Mouse (Mus musculus) midbrain, embryonic 15.5 days (tissue): ENCODE measurements at regions not wholly inside any gene's neighbourhood (a gene's known extent, or its start where the extent isn't known, plus 50 kb on each side); places are given as distances from the start of the nearest gene placed in this dataset.
"Not testable (repeated sequence)": the region's sequence is repeated elsewhere in the genome, so short reads cannot be mapped to it uniquely, and the experiment has no call there.

ENCODE experiments used
- ATAC-seq: fragments of 200-750 bp; cut with Nextera tagmentation; replicated peaks from 2 replicates; pipeline ENCODE4 v1.8.0; 2017; ENCODE audit warnings: moderate TSS enrichment
- H3K27ac ChIP-seq: fragments of 300-500 bp; sonication (generic); 2 replicates; pipeline ENCODE4 v1.5.1; 2015; ENCODE audit warnings: mild to moderate bottlenecking, inconsistent platforms
- H3K27me3 ChIP-seq: fragments of 300-500 bp; sonication (generic); replicated peaks from 2 replicates; pipeline ENCODE4 v1.6.1; 2015; ENCODE audit warnings: inconsistent platforms
- H3K36me3 ChIP-seq: fragments of 300-500 bp; sonication (generic); replicated peaks from 2 replicates; pipeline ENCODE4 v1.6.1; 2015; ENCODE audit warnings: inconsistent platforms
- H3K4me1 ChIP-seq: fragments of 300-500 bp; sonication (generic); 2 replicates; pipeline ENCODE4 v1.6.1; 2015; ENCODE audit warnings: inconsistent platforms
- H3K4me2 ChIP-seq: fragments of 300-500 bp; sonication (generic); 2 replicates; pipeline ENCODE4 v1.6.1; 2015; ENCODE audit warnings: inconsistent platforms, mild to moderate bottlenecking, moderate library complexity
- H3K4me3 ChIP-seq: fragments of 300-500 bp; sonication (generic); 2 replicates; pipeline ENCODE4 v1.5.1; 2015; ENCODE audit warnings: mild to moderate bottlenecking, inconsistent platforms
- H3K9ac ChIP-seq: fragments of 300-500 bp; sonication (generic); 2 replicates; pipeline ENCODE4 v1.6.1; 2015; ENCODE audit warnings: mild to moderate bottlenecking, inconsistent platforms
- H3K9me3 ChIP-seq: fragments of 300-500 bp; sonication (generic); 2 replicates; pipeline ENCODE4 v1.6.1; 2016; ENCODE audit warnings: inconsistent platforms
- WGBS: fragments of 180-500 bp; shearing (Covaris S2); methylation state at CpG from one replicate; pipeline ENCODE4 v1.1.7; 2015; ENCODE audit warnings: mixed read lengths; 5-methylcytosine and 5-hydroxymethylcytosine counted together

DNA sequence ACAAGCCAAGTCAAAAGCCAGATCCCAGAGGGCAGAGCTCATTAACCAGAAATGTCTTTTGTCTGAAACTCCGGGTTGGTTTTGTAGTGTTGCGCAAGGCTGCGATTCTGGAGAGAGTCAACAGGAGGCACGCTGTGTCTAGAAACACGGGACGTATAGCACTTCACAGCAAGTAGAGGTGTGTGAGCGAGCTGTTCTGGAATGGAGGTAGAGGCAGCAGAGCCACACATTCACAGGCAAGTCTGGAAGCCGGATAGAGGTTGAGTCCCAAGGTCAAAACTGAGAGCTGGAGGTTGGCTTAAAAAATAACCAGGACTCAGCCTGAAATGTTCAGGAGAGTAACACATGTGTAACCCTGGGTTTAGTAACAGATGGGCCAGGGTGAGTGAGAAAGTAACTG, 94.0 kb downstream of the Gm5426 start:
- Histone ChIP-seq H3K9me3 (no peaks in the 10 kb centered on the region), H3K36me3 (no peaks in the 10 kb centered on the region), H3K27ac (no peak overlapping the region), H3K4me3 (no peak overlapping the region), H3K27me3 (no peaks in the 10 kb centered on the region), H3K4me2 (no peak overlapping the region), H3K4me1 (no peaks in the 10 kb centered on the region), H3K9ac (no peak overlapping the region)
- ATAC-seq, result no peak
- WGBS, result 84% methylated on average over 8 of the region's 8 CpGs

DNA sequence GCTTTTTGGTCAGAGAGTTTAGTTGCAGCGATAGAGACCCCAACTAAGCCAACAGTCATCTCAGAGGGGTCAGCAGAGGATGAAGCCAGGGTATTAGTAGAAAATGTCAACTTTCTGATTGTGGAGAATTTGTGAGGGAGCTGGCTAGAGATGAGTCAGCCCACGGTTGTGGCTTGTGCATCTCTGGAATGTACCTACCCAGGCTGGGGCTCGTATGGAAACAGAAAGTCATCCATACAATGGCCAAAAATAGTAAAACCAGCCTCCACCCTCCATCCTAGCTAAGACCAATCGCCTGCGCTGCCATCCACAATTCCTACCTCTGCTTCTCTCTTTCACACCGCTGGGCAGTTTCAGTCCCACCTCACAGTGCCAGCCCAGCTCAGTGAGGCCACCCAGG, 94.9 kb downstream of the Gm5426 start:
- no peak overlapping the region for H3K4me2 ChIP-seq
- H3K9me3 ChIP-seq, result no peaks in the 10 kb centered on the region
- ATAC-seq, result no peak
- no peaks in the 10 kb centered on the region for H3K36me3 ChIP-seq
- no peak overlapping the region for H3K9ac ChIP-seq
- H3K4me3 ChIP-seq, result no peak overlapping the region
- no peaks in the 10 kb centered on the region for H3K27me3 ChIP-seq
- H3K27ac ChIP-seq, result no peak overlapping the region
- H3K4me1 ChIP-seq, result no peaks in the 10 kb centered on the region
- WGBS, result 86% methylated on average over 6 of the region's 6 CpGs

DNA sequence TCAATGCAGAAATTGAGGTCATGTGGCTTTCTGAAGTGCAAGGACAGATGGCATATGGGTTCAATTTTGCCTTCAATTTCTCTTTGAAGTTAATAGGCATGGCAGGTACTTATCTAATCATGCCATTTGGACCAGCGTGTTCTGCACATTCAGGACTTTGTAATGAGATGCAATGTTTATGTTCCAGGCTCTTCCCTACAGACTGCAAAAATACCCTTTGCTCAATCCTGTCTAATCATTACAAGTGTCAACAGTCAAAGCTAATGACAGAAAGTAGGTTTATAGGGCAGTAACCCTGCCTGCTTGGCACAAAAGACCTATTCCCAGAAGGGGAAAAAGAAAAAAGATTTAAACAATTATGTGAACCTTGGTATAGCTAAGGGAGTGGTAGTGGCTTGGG, 96.5 kb downstream of the Gm5426 start:
- no peaks in the 10 kb centered on the region for H3K36me3 ChIP-seq
- no peak overlapping the region for H3K9ac ChIP-seq
- H3K4me1 ChIP-seq, result no peaks in the 10 kb centered on the region
- no peak overlapping the region for H3K27ac ChIP-seq
- no peak overlapping the region for H3K4me3 ChIP-seq
- no peaks in the 10 kb centered on the region for H3K9me3 ChIP-seq
- ATAC-seq, result no peak
- no peak overlapping the region for H3K4me2 ChIP-seq
- no peaks in the 10 kb centered on the region for H3K27me3 ChIP-seq
- 39% methylated on average over 1 of the region's 1 CpGs for WGBS

DNA sequence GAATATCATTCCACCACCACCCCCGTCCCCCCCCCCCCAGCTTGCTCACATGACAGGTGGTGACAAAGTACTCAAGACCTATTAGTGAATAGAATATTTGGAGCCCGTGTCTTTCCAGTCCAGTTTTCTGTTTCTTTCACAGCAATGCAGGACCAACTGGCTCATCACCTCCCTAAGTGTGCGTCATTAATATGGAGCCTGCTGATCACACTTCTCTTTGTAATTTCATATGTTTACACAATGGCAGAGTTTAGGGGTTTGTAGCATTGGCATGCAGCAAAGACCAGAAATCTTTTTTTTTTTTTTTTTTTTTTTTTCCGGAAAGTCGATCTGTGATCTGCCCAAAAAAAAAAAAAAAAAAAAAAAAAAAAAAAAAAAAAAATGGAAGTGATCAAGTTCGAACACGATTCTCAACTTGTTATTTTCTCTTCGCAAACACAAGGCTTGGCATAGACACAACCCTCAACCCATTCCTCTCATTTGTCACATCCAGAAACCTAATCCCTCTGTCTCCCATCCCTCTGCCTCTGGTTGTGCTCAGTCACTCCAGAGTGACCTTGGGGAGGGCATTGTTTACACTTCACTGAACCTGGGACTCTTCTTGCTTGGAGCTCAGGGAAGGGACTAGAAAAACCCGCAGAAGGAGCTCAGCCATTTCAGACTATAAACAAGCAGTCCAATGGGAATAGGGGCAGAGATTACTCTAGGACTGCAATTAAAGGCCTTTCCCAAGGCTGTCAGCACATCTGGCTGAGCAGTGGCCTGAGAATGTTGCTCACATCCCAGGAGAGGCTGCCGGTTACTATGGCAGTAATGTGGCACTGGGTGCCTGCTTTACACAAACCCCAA, 98.4 kb downstream of the Gm5426 start:
- Histone ChIP-seq H3K27me3 (no peaks in the 10 kb centered on the region), H3K4me1 (no peaks in the 10 kb centered on the region), H3K9me3 (no peaks in the 10 kb centered on the region), H3K9ac (no peak overlapping the region), H3K4me3 (no peak overlapping the region), H3K27ac (no peak overlapping the region), H3K4me2 (no peak overlapping the region), H3K36me3 (no peaks in the 10 kb centered on the region)
- ATAC-seq, result no peak
- 56% methylated on average over 10 of the region's 10 CpGs for WGBS

DNA sequence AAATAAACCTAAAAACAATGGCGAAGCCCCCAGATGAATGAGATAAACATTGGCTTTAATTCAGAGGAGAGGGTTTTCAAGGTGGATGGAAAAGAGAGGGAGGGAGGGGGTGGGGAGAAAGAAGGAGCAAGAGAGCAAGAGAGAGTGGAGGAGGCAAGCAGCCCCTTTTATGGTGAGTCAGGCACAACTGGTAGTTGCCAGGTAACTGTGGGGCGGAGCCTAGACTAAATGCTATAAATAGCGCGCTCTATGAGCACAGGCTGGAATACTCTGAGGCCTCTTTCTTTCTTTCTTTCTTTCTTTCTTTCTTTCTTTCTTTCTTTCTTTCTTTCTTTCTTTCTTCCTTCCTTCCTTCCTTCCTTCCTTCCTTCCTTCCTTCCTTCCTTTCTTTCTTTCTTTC, 99.6 kb downstream of the Gm5426 start:
- not testable (repeated sequence) for H3K4me1 ChIP-seq, H3K27me3 ChIP-seq, H3K9me3 ChIP-seq, H3K4me2 ChIP-seq, H3K9ac ChIP-seq, H3K27ac ChIP-seq, H3K36me3 ChIP-seq, ATAC-seq, H3K4me3 ChIP-seq
- 81% methylated on average over 4 of the region's 4 CpGs for WGBS

DNA sequence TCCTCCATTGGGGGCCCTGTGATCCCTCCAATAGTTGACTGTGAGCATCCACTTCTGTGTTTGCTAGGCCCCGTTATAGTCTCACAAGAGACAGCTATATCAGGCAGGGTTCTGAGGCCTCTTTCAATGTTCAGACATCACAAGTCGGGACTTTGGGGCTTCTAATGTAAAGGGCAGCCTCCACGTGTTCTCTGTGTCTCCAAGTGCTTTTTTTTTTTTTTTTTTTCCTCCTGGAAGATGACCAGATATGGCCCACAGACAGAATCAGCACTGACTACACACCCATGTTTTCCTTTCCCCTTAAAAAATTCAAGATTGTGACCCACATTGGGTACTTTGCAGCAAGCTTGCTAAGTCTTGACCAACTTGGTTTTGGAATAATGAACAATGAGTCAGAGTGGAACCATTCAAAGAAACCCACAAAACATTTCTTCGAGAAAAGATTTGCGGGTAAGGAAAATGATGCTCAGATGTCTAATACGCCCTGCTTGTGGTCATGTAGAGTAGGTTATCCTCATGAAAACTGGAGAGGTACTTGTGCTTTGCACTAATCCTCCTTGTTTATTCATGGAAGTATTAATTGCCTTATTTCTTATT, 100.5 kb downstream of the Gm5426 start:
- WGBS, result 92% methylated on average over 6 of the region's 6 CpGs
- no peaks in the 10 kb centered on the region for H3K27me3 ChIP-seq
- H3K36me3 ChIP-seq, result no peaks in the 10 kb centered on the region
- ATAC-seq, result no peak
- H3K9me3 ChIP-seq, result peaks cover 6% of the 10 kb centered on the region; the same call in 1 of the 2 replicates
- H3K9ac ChIP-seq, result no peak overlapping the region
- no peak overlapping the region for H3K4me2 ChIP-seq
- no peak overlapping the region for H3K4me3 ChIP-seq
- no peak overlapping the region for H3K27ac ChIP-seq
- H3K4me1 ChIP-seq, result no peaks in the 10 kb centered on the region

DNA sequence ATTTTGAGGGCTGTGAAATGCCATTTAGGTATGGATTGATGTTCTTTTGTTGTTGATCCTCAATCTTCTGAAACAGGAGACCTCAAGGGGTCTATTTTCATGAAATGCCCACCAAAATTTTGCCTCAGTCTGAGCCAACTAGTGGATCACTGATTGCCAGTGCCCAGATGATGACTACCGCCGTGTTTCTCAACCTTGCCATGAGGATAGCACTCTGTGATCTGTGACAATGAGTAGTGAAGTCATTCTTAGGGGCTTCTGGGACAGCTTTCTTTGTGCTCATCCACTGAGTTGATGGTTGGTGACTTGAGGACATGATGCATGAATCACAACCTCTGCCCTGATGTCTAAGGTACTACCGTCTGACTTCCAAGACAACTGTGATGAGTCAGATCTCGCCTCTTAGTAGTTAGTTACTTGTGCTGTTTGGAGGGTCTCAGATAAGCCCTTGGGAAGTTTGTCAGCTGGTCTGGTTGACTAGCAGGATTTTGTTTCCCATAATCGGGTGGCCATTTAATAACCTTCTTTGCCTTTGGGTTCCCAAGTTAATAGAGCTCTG, 101.2 kb downstream of the Gm5426 start:
- Histone ChIP-seq H3K9ac (no peak overlapping the region), H3K27ac (no peak overlapping the region), H3K4me2 (no peak overlapping the region), H3K9me3 (peaks cover 6% of the 10 kb centered on the region; the same call in 1 of the 2 replicates), H3K4me1 (no peaks in the 10 kb centered on the region), H3K36me3 (no peaks in the 10 kb centered on the region), H3K4me3 (no peak overlapping the region), H3K27me3 (no peaks in the 10 kb centered on the region)
- no peak for ATAC-seq
- WGBS, result 94% methylated on average over 5 of the region's 5 CpGs

DNA sequence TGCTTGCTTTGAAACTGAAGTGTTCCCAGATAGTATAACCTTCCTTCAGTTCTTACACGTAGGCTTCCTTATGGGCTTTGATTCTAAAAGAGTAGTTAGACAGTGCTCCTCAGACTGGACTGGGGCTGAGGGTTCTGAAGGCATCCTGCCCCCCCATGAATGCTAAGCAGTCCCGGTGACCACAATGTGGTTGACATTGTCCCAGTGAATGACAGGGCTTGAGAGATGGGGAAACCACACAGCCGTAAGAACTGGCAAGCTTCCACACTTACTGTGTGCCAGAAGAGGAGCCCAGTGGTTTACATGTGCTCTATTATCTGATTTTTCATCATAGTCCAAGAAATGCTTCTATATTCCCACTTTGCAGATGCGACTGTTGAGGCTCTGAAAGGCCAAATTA, 101.8 kb downstream of the Gm5426 start:
- no peak overlapping the region for H3K4me2 ChIP-seq
- peaks cover 6% of the 10 kb centered on the region; the same call in 1 of the 2 replicates for H3K9me3 ChIP-seq
- 89% methylated on average over 4 of the region's 4 CpGs for WGBS
- no peak overlapping the region for H3K4me3 ChIP-seq
- H3K27me3 ChIP-seq, result no peaks in the 10 kb centered on the region
- H3K4me1 ChIP-seq, result no peaks in the 10 kb centered on the region
- no peak overlapping the region for H3K9ac ChIP-seq
- ATAC-seq, result no peak
- H3K27ac ChIP-seq, result no peak overlapping the region
- no peaks in the 10 kb centered on the region for H3K36me3 ChIP-seq

DNA sequence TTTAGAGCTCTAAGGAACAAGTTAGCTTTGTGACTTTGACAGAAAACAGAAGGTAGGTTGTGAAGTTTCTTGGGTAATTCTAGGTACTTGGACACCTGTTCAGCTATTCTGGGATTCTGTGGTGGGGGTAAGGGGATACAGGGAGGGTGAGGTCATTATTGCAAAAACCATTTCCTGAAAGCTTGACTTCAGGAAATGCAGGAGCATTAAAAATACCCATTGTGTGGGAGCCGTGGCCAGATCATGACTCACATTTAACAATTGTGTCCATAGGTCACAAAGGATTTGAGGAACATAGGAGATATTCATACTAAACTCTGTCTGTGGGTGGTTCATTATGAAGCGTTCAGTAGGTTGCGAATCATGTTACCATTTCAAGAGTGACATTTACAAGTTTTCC, 102.4 kb downstream of the Gm5426 start:
- Histone ChIP-seq H3K4me2 (no peak overlapping the region), H3K4me1 (no peaks in the 10 kb centered on the region), H3K9ac (no peak overlapping the region), H3K36me3 (no peaks in the 10 kb centered on the region), H3K4me3 (no peak overlapping the region), H3K27me3 (no peaks in the 10 kb centered on the region), H3K27ac (no peak overlapping the region), H3K9me3 (peaks cover 6% of the 10 kb centered on the region; the same call in 1 of the 2 replicates)
- 90% methylated on average over 3 of the region's 3 CpGs for WGBS
- no peak for ATAC-seq

DNA sequence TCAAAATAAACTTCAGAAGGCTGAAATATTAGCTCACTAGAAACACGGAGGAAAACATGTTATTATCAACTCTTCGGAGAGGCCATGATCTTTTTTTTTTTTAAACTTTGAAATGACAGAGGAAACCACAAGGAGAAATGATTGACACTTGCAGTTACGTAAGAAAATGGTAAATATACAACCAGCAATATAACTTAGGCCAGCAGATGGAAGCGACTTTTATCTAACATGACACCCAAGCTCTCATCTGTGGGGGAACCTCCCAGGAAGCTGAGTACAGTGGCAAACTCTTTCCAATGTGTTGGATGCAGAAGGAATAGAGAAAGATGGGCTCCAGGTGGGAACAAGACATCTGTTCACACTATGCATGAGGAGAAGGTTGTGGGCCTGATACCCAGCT, 104.2 kb downstream of the Gm5426 start:
- no peak for ATAC-seq
- Histone ChIP-seq H3K36me3 (no peaks in the 10 kb centered on the region), H3K9ac (no peak overlapping the region), H3K4me2 (no peak overlapping the region), H3K9me3 (peaks cover 6% of the 10 kb centered on the region; the same call in 1 of the 2 replicates), H3K27ac (no peak overlapping the region), H3K27me3 (no peaks in the 10 kb centered on the region), H3K4me3 (no peak overlapping the region), H3K4me1 (no peaks in the 10 kb centered on the region)
- 92% methylated on average over 4 of the region's 4 CpGs for WGBS

DNA sequence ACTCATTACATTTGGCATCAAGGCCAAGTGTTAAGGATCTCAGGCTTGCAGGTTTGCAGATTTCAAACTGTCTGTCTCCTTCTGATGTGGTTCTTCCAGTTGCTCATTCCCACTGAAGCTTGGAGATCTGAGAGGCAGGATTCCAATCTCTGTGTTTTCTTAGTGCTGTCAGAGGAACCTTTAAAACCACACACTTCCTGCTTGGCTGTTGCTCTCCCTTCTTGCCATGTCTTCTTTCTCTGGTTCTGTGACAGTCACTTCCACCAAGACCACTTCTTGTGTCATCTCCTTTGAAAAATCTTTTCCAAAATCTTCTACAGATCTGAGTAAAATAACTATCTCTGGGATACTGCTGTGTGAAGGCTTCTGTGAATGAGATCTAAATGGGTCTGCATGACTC, 117.3 kb downstream of the Gm5426 start:
- no peak overlapping the region for H3K9ac ChIP-seq
- H3K4me1 ChIP-seq, result no peaks in the 10 kb centered on the region
- H3K9me3 ChIP-seq, result no peaks in the 10 kb centered on the region
- no peak overlapping the region for H3K4me3 ChIP-seq
- no peaks in the 10 kb centered on the region for H3K36me3 ChIP-seq
- H3K27me3 ChIP-seq, result no peaks in the 10 kb centered on the region
- no peak for ATAC-seq
- no peak overlapping the region for H3K4me2 ChIP-seq
- no peak overlapping the region for H3K27ac ChIP-seq

DNA sequence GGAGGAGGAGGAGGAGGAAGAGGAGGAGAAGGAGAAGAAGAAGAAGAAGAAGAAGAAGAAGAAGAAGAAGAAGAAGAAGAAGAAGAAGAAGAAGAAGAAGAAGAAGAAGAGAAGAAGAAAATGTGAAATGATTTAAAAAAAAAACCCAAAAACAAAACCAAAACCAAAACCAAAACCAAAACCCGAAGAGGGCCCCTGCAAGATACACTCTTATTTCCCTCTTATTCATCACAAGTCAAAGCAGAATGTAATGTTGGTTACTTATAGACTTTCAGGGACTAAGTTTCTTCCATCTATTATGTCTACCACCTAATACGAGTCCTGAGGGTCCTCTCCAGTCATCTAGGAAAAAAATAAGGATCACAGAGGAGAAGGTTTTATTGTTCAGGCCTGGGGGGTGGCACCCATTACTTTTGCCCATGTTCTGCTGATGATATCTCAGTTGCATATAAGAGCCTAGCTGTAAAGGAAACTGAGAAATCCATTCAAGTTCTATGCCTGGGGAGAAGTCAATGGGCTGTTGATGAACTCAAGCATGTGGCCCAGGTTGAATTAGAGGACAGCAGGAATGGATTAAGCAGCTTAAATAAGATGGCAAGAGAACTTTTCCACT, 118.0 kb downstream of the Gm5426 start:
- H3K27me3 ChIP-seq, result no peaks in the 10 kb centered on the region
- no peak for ATAC-seq
- no peaks in the 10 kb centered on the region for H3K9me3 ChIP-seq
- WGBS, result 91% methylated on average over 2 of the region's 2 CpGs
- no peak overlapping the region for H3K4me3 ChIP-seq
- no peaks in the 10 kb centered on the region for H3K36me3 ChIP-seq
- H3K4me2 ChIP-seq, result no peak overlapping the region
- no peak overlapping the region for H3K27ac ChIP-seq
- H3K4me1 ChIP-seq, result no peaks in the 10 kb centered on the region
- no peak overlapping the region for H3K9ac ChIP-seq
